Mouse (Mus musculus): ENCODE measurements around the gene Hpca. TPM values are rescaled to one million over a fixed set of nuclear protein-coding genes. Genes with fewer than 3 reads are reported as not detected.

The Hpca gene
- total RNA-seq, 2 experiments from 2014 or later = not detected

GRCm38 (mm10) chr4:129136579-129137391, 14.9 kb upstream of the Hpca start, which contains the start of gene Fndc5:
Gene Fndc5, plus strand, starts transcription at chr4:129136999.
- ATAC-seq (ENCODE audit: poor library complexity, severe bottlenecking) = no peak

- no peak for ATAC-seq (ENCODE audit: poor library complexity, severe bottlenecking)
Measured at GRCm38 (mm10) chr4:129136189-129136578, 14.3 kb upstream of the Hpca start.

GRCm38 (mm10) chr4:129135637-129136036, 13.8 kb upstream of the Hpca start:
- ATAC-seq (ENCODE audit: poor library complexity, severe bottlenecking) = no peak

- ATAC-seq (ENCODE audit: poor library complexity, severe bottlenecking) = peak; percentile 67
Measured at GRCm38 (mm10) chr4:129134799-129135585, 13.2 kb upstream of the Hpca start.

- no peak for ATAC-seq (ENCODE audit: poor library complexity, severe bottlenecking)
Measured at GRCm38 (mm10) chr4:129130755-129131303, 9.0 kb upstream of the Hpca start.

- ATAC-seq (ENCODE audit: poor library complexity, severe bottlenecking) = peak; percentile 67
Measured at GRCm38 (mm10) chr4:129130149-129130548, 8.3 kb upstream of the Hpca start.

GRCm38 (mm10) chr4:129129387-129129786, 7.6 kb upstream of the Hpca start:
- no peak for ATAC-seq (ENCODE audit: poor library complexity, severe bottlenecking)

- ATAC-seq (ENCODE audit: poor library complexity, severe bottlenecking) = no peak
Measured at GRCm38 (mm10) chr4:129128582-129129338, 6.9 kb upstream of the Hpca start.

- ATAC-seq (ENCODE audit: poor library complexity, severe bottlenecking) = no peak
Measured at GRCm38 (mm10) chr4:129125736-129126451, 4.1 kb upstream of the Hpca start.

GRCm38 (mm10) chr4:129124652-129125146, 2.9 kb upstream of the Hpca start:
- no peak for ATAC-seq (ENCODE audit: poor library complexity, severe bottlenecking)

GRCm38 (mm10) chr4:129122719-129123118, 883 bp upstream of the Hpca start:
- no peak for ATAC-seq (ENCODE audit: poor library complexity, severe bottlenecking)

GRCm38 (mm10) chr4:129122107-129122506, 271 bp upstream of the Hpca start:
- ATAC-seq (ENCODE audit: poor library complexity, severe bottlenecking) = no peak

GRCm38 (mm10) chr4:129120520-129121445, 1.1 kb downstream of the Hpca start:
- 0 out of 2 replicates have a peak, but pooled peaks have one; percentile 35 for ATAC-seq (ENCODE audit: poor library complexity, severe bottlenecking)

- no peak for ATAC-seq (ENCODE audit: poor library complexity, severe bottlenecking)
Measured at GRCm38 (mm10) chr4:129119708-129120107, 2.1 kb downstream of the Hpca start.

GRCm38 (mm10) chr4:129117720-129118510, 3.9 kb downstream of the Hpca start:
- no peak for ATAC-seq (ENCODE audit: poor library complexity, severe bottlenecking)

- no peak for ATAC-seq (ENCODE audit: poor library complexity, severe bottlenecking)
Measured at GRCm38 (mm10) chr4:129116703-129117102, 5.1 kb downstream of the Hpca start.

GRCm38 (mm10) chr4:129113083-129113988, 8.5 kb downstream of the Hpca start:
- peak; percentile 77 for ATAC-seq (ENCODE audit: poor library complexity, severe bottlenecking)

Measured in megakaryocyte, adult 5-6 weeks (primary cell).